Mouse (Mus musculus) midbrain, embryonic 12.5 days (tissue): ENCODE results near the gene Ptcra. TPM values are rescaled to one million over a fixed set of nuclear protein-coding genes. Genes with fewer than 3 reads are reported as not detected.

ENCODE experiments used
- ATAC-seq: fragments of 200-750 bp; cut with Nextera tagmentation; 2 replicates; pipeline ENCODE4 v1.8.0; 2017; ENCODE audit warnings: low read depth, moderate TSS enrichment, moderate library complexity; ENCODE audit not compliant: low FRiP score
- H3K27ac ChIP-seq: fragments of 300-500 bp; sonication (generic); replicated peaks from 2 replicates; pipeline ENCODE4 v1.5.1; 2016; ENCODE audit warnings: mild to moderate bottlenecking
- H3K27me3 ChIP-seq: fragments of 300-500 bp; sonication (generic); 2 replicates; pipeline ENCODE4 v1.6.1; 2016; ENCODE audit warnings: mild to moderate bottlenecking
- H3K36me3 ChIP-seq: fragments of 300-500 bp; sonication (generic); 2 replicates; pipeline ENCODE4 v1.6.1; 2016
- H3K4me1 ChIP-seq: fragments of 300-500 bp; sonication (generic); 2 replicates; pipeline ENCODE4 v1.6.1; 2016
- H3K4me2 ChIP-seq: fragments of 300-500 bp; sonication (generic); replicated peaks from 2 replicates; pipeline ENCODE4 v1.6.1; 2016; ENCODE audit warnings: mild to moderate bottlenecking, moderate library complexity
- H3K4me3 ChIP-seq: fragments of 300-500 bp; sonication (generic); 2 replicates; pipeline ENCODE4 v1.5.1; 2016; ENCODE audit warnings: mild to moderate bottlenecking
- H3K9ac ChIP-seq: fragments of 300-500 bp; sonication (generic); replicated peaks from 2 replicates; pipeline ENCODE4 v1.6.1; 2016; ENCODE audit warnings: mild to moderate bottlenecking, moderate library complexity
- H3K9me3 ChIP-seq: fragments of 300-500 bp; sonication (generic); 2 replicates; pipeline ENCODE4 v1.6.1; 2016; ENCODE audit warnings: mild to moderate bottlenecking
- WGBS: fragments of 180-500 bp; shearing (Covaris S2); methylation state at CpG from one replicate; pipeline ENCODE4 v1.1.7; 2016; 5-methylcytosine and 5-hydroxymethylcytosine counted together
- polyA plus RNA-seq: library from polyadenylated mRNA; unstranded; fragments of >200 nt; fragmentation: Nextera tagmentation; extraction: Ambion mirVana; gene quantifications from 2 replicates; pipeline ENCODE4 v1.2.1, GENCODE M21; 2016

Gene Ptcra
- polyA plus RNA-seq, 1 experiment from 2014 or later, result 0.55 TPM

DNA sequence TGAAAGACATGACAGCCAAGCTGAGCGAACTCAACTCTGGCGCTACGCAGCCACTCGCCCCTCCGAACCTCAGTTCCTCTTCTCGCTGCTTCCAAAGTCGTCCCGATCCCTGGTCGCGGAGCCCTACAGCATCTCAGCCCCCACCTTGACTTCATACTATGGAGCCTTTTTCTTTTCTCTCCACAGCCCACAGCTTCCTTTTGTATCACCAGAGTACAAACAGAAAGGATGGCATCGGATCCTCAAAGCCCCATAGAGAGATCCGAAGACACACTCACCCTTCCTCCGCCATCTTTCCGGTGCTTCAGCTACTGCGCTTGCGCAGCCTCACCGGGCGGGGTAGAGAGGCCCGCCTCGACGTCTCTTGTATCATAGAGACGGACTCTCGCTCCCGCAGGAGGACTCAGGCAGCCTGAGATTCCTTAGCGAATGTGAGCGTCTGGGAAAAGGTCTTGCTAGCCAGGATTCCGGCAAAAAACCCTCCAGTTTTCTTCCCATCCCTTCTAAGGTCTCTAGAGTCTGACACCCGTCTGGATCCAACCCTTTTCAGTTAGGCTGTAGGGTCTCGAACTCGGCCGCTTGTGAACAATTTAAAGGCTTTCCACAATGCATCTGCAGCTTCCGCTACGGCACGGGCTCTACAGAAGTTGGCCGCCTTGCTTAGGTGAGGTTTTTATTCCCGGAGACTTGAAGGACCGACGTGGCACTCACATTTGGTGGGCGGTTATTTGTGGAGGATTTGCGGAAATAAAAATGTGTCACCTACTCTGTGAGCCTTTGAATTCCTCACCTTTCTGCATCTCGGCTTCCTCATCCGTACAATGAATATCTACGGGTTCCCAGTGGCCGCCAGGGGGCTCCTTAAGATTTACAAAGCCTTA lies 19.1 kb upstream of the Ptcra start, which contains the start of gene Rpl7l1:
Rpl7l1 (minus strand) TSS at position 332 of the 881 bp plus-strand sequence.
- ATAC-seq, result peak; percentile 97
- peak within 1 kb of the TSS; percentile 71 for H3K4me3 ChIP-seq
- peaks cover 8% of the 10 kb centered on the region for H3K4me1 ChIP-seq
- no peaks in the 10 kb centered on the region for H3K9me3 ChIP-seq
- 1% methylated on average over 44 of the region's 44 CpGs for WGBS
- H3K36me3 ChIP-seq, result peaks cover 30% of the 10 kb centered on the region
- peak within 1 kb of the TSS; percentile 83 for H3K27ac ChIP-seq
- H3K9ac ChIP-seq, result peak within 1 kb of the TSS; percentile 81
- H3K4me2 ChIP-seq, result peak within 1 kb of the TSS; percentile 68
- H3K27me3 ChIP-seq, result no peaks in the 10 kb centered on the region

- H3K9me3 ChIP-seq, result no peaks in the 10 kb centered on the region
- peak overlapping the region; percentile 81 for H3K9ac ChIP-seq
- 9% methylated on average over 11 of the region's 11 CpGs for WGBS
- peaks cover 8% of the 10 kb centered on the region for H3K4me1 ChIP-seq
- H3K27me3 ChIP-seq, result no peaks in the 10 kb centered on the region
- peaks cover 37% of the 10 kb centered on the region for H3K36me3 ChIP-seq
- no peak for ATAC-seq
- peak overlapping the region; percentile 71 for H3K4me3 ChIP-seq
- H3K27ac ChIP-seq, result peak overlapping the region; percentile 83
- peak overlapping the region; percentile 68 for H3K4me2 ChIP-seq
Observed at GRCm38 (mm10) chr17:46781876-46782275, 18.4 kb upstream of the Ptcra start.

GRCm38 (mm10) chr17:46776087-46776486 lies 12.6 kb upstream of the Ptcra start:
- H3K4me2 ChIP-seq, result no peak overlapping the region
- H3K4me3 ChIP-seq, result no peak overlapping the region
- ATAC-seq, result no peak
- H3K36me3 ChIP-seq, result peaks cover 61% of the 10 kb centered on the region
- H3K9ac ChIP-seq, result no peak overlapping the region
- H3K27me3 ChIP-seq, result no peaks in the 10 kb centered on the region
- peaks cover 21% of the 10 kb centered on the region for H3K4me1 ChIP-seq
- H3K27ac ChIP-seq, result no peak overlapping the region
- 85% methylated on average over 3 of the region's 3 CpGs for WGBS
- H3K9me3 ChIP-seq, result no peaks in the 10 kb centered on the region

DNA sequence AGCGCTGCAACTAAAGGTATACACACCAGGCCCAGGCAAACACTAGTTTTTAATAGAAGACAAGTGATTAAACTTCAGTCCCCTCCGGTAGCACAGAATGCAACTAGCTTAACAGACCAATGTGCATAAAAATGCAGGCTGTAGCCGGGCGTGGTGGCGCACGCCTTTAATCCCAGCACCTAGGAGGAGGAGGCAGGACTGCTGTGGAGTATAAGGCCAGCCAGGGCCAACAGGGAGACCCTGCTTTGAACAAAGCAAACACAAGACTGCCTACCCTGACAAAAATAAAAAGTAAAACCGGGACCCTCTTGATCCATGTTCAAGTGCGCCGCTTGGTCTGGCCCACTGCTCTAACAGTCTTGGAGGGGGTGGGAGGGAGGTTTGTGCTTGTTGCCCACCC lies 11.6 kb upstream of the Ptcra start:
- H3K9me3 ChIP-seq, result no peaks in the 10 kb centered on the region
- no peaks in the 10 kb centered on the region for H3K27me3 ChIP-seq
- peaks cover 55% of the 10 kb centered on the region for H3K36me3 ChIP-seq
- 94% methylated on average over 9 of the region's 9 CpGs for WGBS
- no peak overlapping the region for H3K4me3 ChIP-seq
- no peak overlapping the region for H3K27ac ChIP-seq
- H3K4me2 ChIP-seq, result no peak overlapping the region
- peaks cover 19% of the 10 kb centered on the region for H3K4me1 ChIP-seq
- ATAC-seq, result no peak
- H3K9ac ChIP-seq, result no peak overlapping the region

GRCm38 (mm10) chr17:46774131-46774472 lies 10.6 kb upstream of the Ptcra start:
- H3K36me3 ChIP-seq, result peaks cover 46% of the 10 kb centered on the region
- no peaks in the 10 kb centered on the region for H3K27me3 ChIP-seq
- H3K4me3 ChIP-seq, result 0 out of 2 replicates have a peak overlapping the region, but pooled peaks have one; percentile 68
- WGBS, result 45% methylated on average over 2 of the region's 2 CpGs
- peak overlapping the region; percentile 87 for H3K4me2 ChIP-seq
- ATAC-seq, result no peak
- H3K4me1 ChIP-seq, result peaks cover 19% of the 10 kb centered on the region
- H3K27ac ChIP-seq, result no peak overlapping the region
- no peak overlapping the region for H3K9ac ChIP-seq
- H3K9me3 ChIP-seq, result no peaks in the 10 kb centered on the region

DNA sequence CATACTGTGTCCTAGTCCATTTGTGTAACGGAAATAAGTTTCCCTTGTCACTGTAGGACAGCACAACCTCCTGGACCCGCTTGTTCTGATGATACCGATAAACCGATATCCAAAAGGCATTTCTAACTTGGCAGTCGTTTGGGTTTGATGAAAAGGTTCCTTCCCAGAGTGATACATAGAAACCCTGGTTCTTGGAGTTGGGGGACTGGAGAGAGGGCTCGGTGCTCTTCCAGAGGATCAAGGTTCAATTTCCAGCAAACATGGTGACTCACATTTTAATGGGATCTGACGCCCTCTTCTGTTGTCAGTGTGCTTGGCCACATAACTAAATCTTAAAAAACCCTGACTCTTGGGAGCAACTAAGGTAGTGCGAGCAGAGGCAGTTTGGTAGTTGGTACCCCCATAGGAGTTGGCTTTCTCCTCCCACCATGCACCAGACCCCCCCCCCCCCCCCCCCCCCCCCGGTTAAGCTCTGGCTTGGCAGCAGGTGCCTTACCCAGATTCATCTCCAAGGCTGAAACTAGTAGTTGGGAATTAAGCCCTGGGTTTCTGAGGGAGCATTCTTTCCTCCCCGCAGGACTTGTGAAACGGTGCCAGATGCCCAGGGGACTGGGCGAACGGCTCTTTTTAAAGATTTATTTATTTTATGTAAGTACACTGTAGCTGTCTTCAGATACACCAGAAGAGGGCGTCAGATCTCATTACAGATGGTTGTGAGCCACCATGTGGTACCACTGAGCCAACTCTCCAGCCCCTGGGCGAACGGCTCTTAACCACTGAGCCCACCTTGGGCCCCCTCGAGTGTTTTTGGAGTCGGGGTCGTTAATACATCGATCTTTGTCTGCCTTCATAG lies 10.0 kb upstream of the Ptcra start:
- Histone ChIP-seq H3K36me3 (peaks cover 40% of the 10 kb centered on the region), H3K9me3 (no peaks in the 10 kb centered on the region), H3K27me3 (no peaks in the 10 kb centered on the region), H3K4me3 (peak overlapping the region; percentile 68), H3K9ac (peak overlapping the region; percentile 67), H3K4me2 (peak overlapping the region; percentile 87), H3K27ac (peak overlapping the region; percentile 50; the same call in 1 of the 2 replicates), H3K4me1 (peaks cover 19% of the 10 kb centered on the region)
- no peak; the same call in 1 of the 2 replicates for ATAC-seq
- WGBS, result 13% methylated on average over 18 of the region's 20 CpGs

DNA sequence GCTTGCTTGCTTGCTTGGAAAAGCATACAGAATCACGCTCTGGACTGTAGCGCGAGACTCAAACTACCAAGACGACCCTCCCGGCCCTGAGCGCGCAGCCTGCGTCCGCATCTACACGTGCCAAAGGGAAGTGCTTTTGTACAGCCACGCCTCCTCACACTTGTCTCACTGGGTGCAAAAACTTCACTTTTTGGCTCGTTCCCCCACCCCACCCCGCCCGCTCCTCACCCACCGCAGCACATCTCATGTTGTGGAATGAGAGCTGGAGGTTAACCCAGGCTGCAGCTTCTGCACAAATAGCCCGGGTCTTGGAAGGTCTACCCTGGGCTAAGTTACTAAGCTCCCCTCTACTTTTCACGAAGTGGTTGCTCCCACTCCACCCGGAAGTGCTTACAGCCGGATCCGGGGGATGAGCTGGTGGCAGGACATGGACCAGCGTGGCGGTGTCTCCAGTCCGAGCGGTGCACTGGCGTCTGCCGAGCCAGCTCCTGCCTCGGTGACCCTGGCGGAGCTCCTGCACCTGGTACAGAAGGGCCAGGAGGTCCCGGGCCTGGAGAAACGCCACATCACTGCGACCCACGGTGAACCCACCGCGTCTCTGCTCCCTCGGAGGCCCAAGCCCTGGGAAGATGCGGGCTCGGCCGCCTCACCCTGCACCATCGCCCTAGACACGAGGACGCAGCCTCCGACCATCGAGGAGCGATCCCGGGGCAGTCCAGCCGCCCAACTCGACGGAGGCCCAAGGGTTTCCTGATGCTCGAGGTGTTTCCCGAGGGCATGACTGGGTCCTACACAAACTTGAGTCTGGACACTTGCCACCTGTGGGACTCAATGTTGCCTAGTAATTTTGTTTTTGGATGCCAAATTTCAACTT lies 9.1 kb upstream of the Ptcra start, which contains the start of gene 2310039H08Rik:
2310039H08Rik (plus strand) TSS at position 232 of the 874 bp plus-strand sequence.
- Histone ChIP-seq H3K4me1 (peaks cover 19% of the 10 kb centered on the region), H3K9me3 (no peaks in the 10 kb centered on the region), H3K36me3 (peaks cover 32% of the 10 kb centered on the region), H3K9ac (peak within 1 kb of the TSS; percentile 67), H3K4me3 (peak within 1 kb of the TSS; percentile 68), H3K4me2 (peak within 1 kb of the TSS; percentile 87), H3K27ac (peak within 1 kb of the TSS; percentile 50), H3K27me3 (no peaks in the 10 kb centered on the region)
- WGBS, result under 1% methylated on average over 50 of the region's 50 CpGs
- ATAC-seq, result peak; percentile 93

DNA sequence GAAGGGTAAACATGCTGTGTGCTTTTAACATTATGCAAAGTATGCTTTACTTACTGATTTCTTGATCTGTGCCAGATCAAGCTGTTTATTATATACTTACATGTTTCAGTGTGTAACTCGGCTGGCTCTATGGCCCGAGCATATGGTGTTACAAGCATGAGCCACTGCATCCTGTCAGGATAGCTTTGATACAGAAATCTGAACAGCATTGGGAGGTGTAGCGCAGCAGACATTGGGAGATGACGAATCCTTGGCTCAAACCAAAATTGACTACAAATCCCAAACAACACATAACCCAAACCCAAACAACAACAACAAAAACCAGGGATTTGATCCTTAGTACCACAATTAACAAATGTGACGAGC lies 8.5 kb upstream of the Ptcra start:
- H3K4me2 ChIP-seq, result peak overlapping the region; percentile 87
- H3K4me3 ChIP-seq, result peak overlapping the region; percentile 68
- H3K36me3 ChIP-seq, result peaks cover 25% of the 10 kb centered on the region
- peak overlapping the region; percentile 67 for H3K9ac ChIP-seq
- no peaks in the 10 kb centered on the region for H3K9me3 ChIP-seq
- peaks cover 19% of the 10 kb centered on the region for H3K4me1 ChIP-seq
- H3K27ac ChIP-seq, result peak overlapping the region; percentile 50
- no peaks in the 10 kb centered on the region for H3K27me3 ChIP-seq
- WGBS, result 9% methylated on average over 5 of the region's 5 CpGs
- 0 out of 2 replicates have a peak, but pooled peaks have one; percentile 8 for ATAC-seq

- H3K4me1 ChIP-seq, result peaks cover 19% of the 10 kb centered on the region
- H3K27me3 ChIP-seq, result no peaks in the 10 kb centered on the region
- no peak for ATAC-seq
- H3K9me3 ChIP-seq, result no peaks in the 10 kb centered on the region
- H3K9ac ChIP-seq, result peak overlapping the region; percentile 67; the same call in 1 of the 2 replicates
- peak overlapping the region; percentile 87 for H3K4me2 ChIP-seq
- 65% methylated on average over 17 of the region's 17 CpGs for WGBS
- peaks cover 21% of the 10 kb centered on the region for H3K36me3 ChIP-seq
- H3K27ac ChIP-seq, result no peak overlapping the region; the same call in 1 of the 2 replicates
- H3K4me3 ChIP-seq, result peak overlapping the region; percentile 68
Observed at GRCm38 (mm10) chr17:46771616-46772015, 8.1 kb upstream of the Ptcra start.

GRCm38 (mm10) chr17:46771025-46771424 lies 7.5 kb upstream of the Ptcra start:
- Histone ChIP-seq H3K27me3 (no peaks in the 10 kb centered on the region), H3K27ac (no peak overlapping the region), H3K9me3 (no peaks in the 10 kb centered on the region), H3K4me3 (no peak overlapping the region), H3K4me2 (no peak overlapping the region), H3K36me3 (peaks cover 16% of the 10 kb centered on the region), H3K4me1 (peaks cover 19% of the 10 kb centered on the region), H3K9ac (no peak overlapping the region)
- WGBS, result 86% methylated on average over 4 of the region's 4 CpGs
- no peak for ATAC-seq

DNA sequence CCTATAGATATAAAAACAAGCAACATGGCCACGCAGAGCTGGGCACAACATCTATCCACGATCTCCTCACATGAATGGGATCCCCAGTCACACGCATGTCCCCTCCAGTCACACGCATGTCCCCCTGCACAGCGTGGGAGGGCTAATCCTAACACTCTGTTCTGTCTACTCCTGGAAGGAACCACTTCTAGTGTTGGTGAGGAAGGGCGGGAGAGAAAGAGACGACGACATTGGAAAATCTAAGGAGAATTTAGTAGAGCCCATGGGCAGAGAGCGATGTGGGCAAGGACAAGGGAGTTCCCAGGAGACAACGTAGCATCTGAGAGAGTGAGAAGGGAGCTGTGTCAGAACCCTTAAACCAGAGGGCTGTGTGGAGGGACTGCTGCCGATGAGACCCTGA lies 7.0 kb upstream of the Ptcra start:
- 89% methylated on average over 11 of the region's 11 CpGs for whole genome bisulfite sequencing
- no peaks in the 10 kb centered on the region for H3K27me3 ChIP-seq
- H3K9ac ChIP-seq, result no peak overlapping the region
- no peak for ATAC-seq
- H3K36me3 ChIP-seq, result peaks cover 11% of the 10 kb centered on the region
- no peak overlapping the region for H3K4me3 ChIP-seq
- H3K9me3 ChIP-seq, result no peaks in the 10 kb centered on the region
- H3K4me2 ChIP-seq, result no peak overlapping the region
- H3K4me1 ChIP-seq, result peaks cover 19% of the 10 kb centered on the region
- no peak overlapping the region for H3K27ac ChIP-seq
